Mouse (Mus musculus): Measurements from ENCODE around the gene Tacc2. TPM values are rescaled to one million over a fixed set of nuclear protein-coding genes. Genes with fewer than 3 reads are reported as not detected.

The Tacc2 gene
- polyA plus RNA-seq, 1 experiment: 80.9 TPM

DNA sequence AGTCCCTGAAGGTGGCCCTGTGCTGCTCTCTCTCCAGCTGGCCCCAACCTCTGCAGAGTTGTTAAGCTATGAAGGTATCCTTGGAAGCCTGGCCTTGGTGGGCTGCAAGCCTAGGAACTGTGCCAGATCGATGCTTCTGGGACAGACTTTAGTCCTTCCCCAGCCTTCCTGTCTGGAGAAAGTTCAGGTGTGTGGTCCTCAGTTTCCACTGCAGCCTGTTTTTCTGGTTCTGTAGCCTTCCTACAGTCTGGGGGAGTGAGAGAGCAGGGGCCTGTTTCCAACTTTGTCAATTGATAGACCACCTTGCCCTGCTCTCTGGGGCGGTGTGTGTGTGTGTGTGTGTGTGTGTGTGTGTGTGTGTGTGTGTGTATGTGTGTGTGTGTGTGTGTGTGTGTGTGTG, 114.7 kb downstream of the Tacc2 start:
- H3K36me3 ChIP-seq (ENCODE audit: control insufficient read depth, insufficient read depth, low read length, poor library complexity, severe bottlenecking): no peaks in the 10 kb centered on the region
- TF ChIP-seq EP300 (IDR thresholded peaks at IDR 0.05; ENCODE audit: insufficient read depth, low read depth, low read length): no peak
- no peak for TF ChIP-seq CTCF (IDR thresholded peaks at IDR 0.05; ENCODE audit: low read depth, low read length)
- no peak for TF ChIP-seq POLR2A (IDR thresholded peaks at IDR 0.05; ENCODE audit: insufficient read depth, low read length)

DNA sequence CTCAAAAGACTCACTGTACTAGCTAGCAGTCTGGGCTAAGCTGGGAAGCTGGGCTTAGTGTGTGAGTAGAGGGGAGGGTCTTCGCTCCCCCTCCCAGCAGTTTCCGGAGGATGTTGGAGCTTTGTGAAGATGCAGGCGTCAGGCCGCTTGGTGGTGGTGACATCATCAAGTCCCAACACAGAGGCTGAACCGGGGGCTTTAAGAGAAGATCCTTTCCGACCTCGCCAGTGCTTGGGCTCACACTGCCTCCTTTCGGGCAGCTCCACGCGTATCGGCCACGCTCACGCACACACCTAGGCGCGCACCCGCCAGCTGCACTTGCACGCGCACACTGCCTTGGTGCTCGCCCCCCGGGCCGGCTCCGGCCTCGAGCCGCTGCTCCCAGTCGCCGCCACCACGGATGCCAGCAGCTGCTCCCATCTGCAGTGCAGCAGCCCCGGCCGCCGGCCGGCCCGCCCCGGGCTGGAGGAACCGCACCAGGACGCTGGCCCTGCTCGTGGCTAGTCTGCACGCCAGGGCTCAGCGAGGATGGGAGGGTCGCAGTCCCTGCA, 115.2 kb downstream of the Tacc2 start:
- Histone ChIP-seq H3K36me3 (ENCODE audit: control insufficient read depth, insufficient read depth, low read length, poor library complexity, severe bottlenecking) (no peaks in the 10 kb centered on the region), H3K9ac (ENCODE audit: low read depth, poor library complexity, severe bottlenecking) (peak overlapping the region; percentile 79), H3K4me1 (ENCODE audit: control insufficient read depth, insufficient read depth, low read length) (peaks cover 3% of the 10 kb centered on the region), H3K4me3 (ENCODE audit: low read depth, low read length) (peak overlapping the region; percentile 78), H3K27ac (ENCODE audit: insufficient read depth, low read length) (peak overlapping the region; percentile 36), H3K9me3 (replicated peaks; ENCODE audit: control insufficient read depth, insufficient read depth, low read length, poor library complexity, severe bottlenecking) (no peaks in the 10 kb centered on the region), H3K27me3 (ENCODE audit: control insufficient read depth, insufficient read depth, low read length, poor library complexity, severe bottlenecking) (no peaks in the 10 kb centered on the region)
- TF ChIP-seq EP300 (IDR thresholded peaks at IDR 0.05; ENCODE audit: insufficient read depth, low read depth, low read length) (0 out of 2 replicates have a peak, but pooled peaks have one; percentile 44), CTCF (IDR thresholded peaks at IDR 0.05; ENCODE audit: low read depth, low read length) (no peak), POLR2A (IDR thresholded peaks at IDR 0.05; ENCODE audit: insufficient read depth, low read length) (peak; percentile 17)

More for the DNA sequence above, 114.7 kb downstream of the Tacc2 start:
- H3K4me3 ChIP-seq (ENCODE audit: low read depth, low read length): no peak overlapping the region
- H3K9ac ChIP-seq (ENCODE audit: low read depth, poor library complexity, severe bottlenecking): peak overlapping the region; percentile 79; the same call in 1 of the 2 replicates
- H3K9me3 ChIP-seq (replicated peaks; ENCODE audit: control insufficient read depth, insufficient read depth, low read length, poor library complexity, severe bottlenecking): no peaks in the 10 kb centered on the region
- H3K4me1 ChIP-seq (ENCODE audit: control insufficient read depth, insufficient read depth, low read length): peaks cover 3% of the 10 kb centered on the region
- H3K27me3 ChIP-seq (ENCODE audit: control insufficient read depth, insufficient read depth, low read length, poor library complexity, severe bottlenecking): no peaks in the 10 kb centered on the region
- peak overlapping the region; percentile 36 for H3K27ac ChIP-seq (ENCODE audit: insufficient read depth, low read length)

DNA sequence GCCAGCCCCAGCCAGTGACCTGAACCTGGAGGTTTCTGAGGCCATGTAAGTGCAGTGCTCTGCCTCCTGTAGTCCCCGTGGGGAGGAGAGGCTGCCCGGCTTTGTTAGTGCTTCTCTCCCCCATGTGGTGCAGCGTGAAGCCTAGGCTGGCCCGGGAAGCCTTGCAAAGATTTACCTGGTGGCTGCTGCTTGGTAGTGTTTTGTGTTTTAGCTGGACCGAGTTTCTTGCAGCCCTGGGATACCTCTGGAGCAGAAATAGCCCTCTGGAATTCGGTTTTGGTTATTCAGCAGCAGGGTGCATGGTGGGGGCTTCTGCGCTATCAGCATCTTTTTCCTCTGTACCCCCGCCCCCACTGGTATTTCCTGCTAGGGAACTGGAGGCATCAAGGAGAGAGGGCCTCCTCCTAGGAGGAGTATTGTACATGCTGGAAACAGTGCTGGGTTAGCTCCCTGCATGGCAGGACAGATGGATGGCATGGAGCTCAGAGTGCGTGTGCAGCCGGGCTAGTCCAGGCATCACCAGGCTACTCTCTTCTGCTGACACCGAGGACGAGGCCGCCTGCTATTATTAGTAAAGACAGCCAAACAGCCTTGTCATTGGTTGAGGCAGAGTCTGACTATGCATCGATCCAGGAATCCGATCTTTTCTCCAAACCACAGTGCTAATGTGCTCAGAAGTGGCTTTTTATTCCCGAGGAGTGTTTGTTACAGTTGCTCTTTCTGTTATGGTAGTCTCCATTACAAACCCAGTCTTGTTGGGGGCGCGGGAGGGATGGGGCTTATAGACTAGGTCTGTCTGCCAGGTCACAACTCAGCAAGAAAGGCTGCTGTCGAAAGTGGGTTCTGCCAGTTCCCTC, 115.9 kb downstream of the Tacc2 start:
- Histone ChIP-seq H3K4me3 (ENCODE audit: low read depth, low read length) (peak overlapping the region; percentile 78), H3K36me3 (ENCODE audit: control insufficient read depth, insufficient read depth, low read length, poor library complexity, severe bottlenecking) (no peaks in the 10 kb centered on the region), H3K27me3 (ENCODE audit: control insufficient read depth, insufficient read depth, low read length, poor library complexity, severe bottlenecking) (no peaks in the 10 kb centered on the region), H3K4me1 (ENCODE audit: control insufficient read depth, insufficient read depth, low read length) (peaks cover 3% of the 10 kb centered on the region), H3K27ac (ENCODE audit: insufficient read depth, low read length) (peak overlapping the region; percentile 36), H3K9me3 (replicated peaks; ENCODE audit: control insufficient read depth, insufficient read depth, low read length, poor library complexity, severe bottlenecking) (no peaks in the 10 kb centered on the region), H3K9ac (ENCODE audit: low read depth, poor library complexity, severe bottlenecking) (peak overlapping the region; percentile 79)
- no peak for TF ChIP-seq CTCF (IDR thresholded peaks at IDR 0.05; ENCODE audit: low read depth, low read length)
- TF ChIP-seq POLR2A (IDR thresholded peaks at IDR 0.05; ENCODE audit: insufficient read depth, low read length): no peak
- TF ChIP-seq EP300 (IDR thresholded peaks at IDR 0.05; ENCODE audit: insufficient read depth, low read depth, low read length): no peak

DNA sequence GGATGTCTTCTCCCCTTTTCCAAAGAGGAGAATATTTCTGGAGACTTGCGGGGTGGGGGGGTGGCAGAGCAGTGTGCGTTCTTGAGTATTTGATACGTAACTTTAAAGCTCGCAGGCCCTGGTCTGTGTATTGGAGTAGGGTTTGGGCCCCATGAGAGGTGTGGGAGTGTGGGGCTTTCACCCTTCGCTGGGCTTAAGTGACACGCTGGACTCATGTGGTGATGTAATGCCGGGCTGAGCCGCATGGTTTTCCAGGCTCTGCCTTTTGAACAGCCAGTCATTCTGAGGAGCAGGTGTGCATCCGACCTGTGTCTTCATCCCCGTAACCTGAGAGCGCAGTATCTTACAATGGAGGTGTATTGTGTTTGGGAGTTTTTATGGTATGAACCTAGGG, 116.6 kb downstream of the Tacc2 start:
- Histone ChIP-seq H3K4me3 (ENCODE audit: low read depth, low read length) (peak overlapping the region; percentile 78), H3K36me3 (ENCODE audit: control insufficient read depth, insufficient read depth, low read length, poor library complexity, severe bottlenecking) (no peaks in the 10 kb centered on the region), H3K27ac (ENCODE audit: insufficient read depth, low read length) (peak overlapping the region; percentile 22), H3K27me3 (ENCODE audit: control insufficient read depth, insufficient read depth, low read length, poor library complexity, severe bottlenecking) (no peaks in the 10 kb centered on the region), H3K9me3 (replicated peaks; ENCODE audit: control insufficient read depth, insufficient read depth, low read length, poor library complexity, severe bottlenecking) (no peaks in the 10 kb centered on the region), H3K4me1 (ENCODE audit: control insufficient read depth, insufficient read depth, low read length) (peaks cover 3% of the 10 kb centered on the region), H3K9ac (ENCODE audit: low read depth, poor library complexity, severe bottlenecking) (peak overlapping the region; percentile 79)
- no peak for TF ChIP-seq POLR2A (IDR thresholded peaks at IDR 0.05; ENCODE audit: insufficient read depth, low read length)
- TF ChIP-seq EP300 (IDR thresholded peaks at IDR 0.05; ENCODE audit: insufficient read depth, low read depth, low read length): no peak
- no peak for TF ChIP-seq CTCF (IDR thresholded peaks at IDR 0.05; ENCODE audit: low read depth, low read length)

DNA sequence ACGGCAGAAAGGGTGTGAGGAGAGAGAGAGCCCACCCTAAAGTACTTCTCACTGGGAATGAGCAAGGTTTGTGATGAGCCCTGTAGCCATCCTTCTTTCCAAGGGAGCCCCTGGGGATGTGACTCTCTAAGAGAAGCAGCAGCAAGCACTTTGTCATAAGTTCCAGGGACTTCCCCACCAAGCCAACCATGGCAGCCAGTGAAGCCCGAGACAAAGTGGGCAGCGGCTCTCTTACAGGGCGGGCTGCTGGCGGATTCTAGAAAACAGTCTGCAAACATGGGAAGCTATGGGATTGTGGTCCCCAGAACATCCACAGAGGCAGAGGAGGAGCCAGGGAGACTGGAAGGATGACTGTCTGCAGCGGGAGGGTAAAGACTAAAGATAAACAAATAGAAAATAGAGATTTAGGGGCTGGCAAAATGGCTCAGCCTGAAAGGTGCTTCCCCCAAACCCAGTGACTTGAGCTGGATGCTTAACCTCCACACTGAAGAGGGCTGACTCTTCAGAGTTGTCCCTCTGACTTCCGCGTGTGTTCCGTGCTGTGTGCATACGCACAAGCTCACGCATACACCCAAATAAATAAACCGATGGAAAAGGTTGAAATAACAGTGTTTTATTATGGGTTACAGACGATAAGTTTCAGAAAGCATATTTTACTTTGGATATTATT, 118.6 kb downstream of the Tacc2 start:
- no peaks in the 10 kb centered on the region for H3K36me3 ChIP-seq (ENCODE audit: control insufficient read depth, insufficient read depth, low read length, poor library complexity, severe bottlenecking)
- no peak for TF ChIP-seq EP300 (IDR thresholded peaks at IDR 0.05; ENCODE audit: insufficient read depth, low read depth, low read length)
- TF ChIP-seq CTCF (IDR thresholded peaks at IDR 0.05; ENCODE audit: low read depth, low read length): no peak
- no peak for TF ChIP-seq POLR2A (IDR thresholded peaks at IDR 0.05; ENCODE audit: insufficient read depth, low read length)
- H3K4me3 ChIP-seq (ENCODE audit: low read depth, low read length): no peak overlapping the region
- no peaks in the 10 kb centered on the region for H3K9me3 ChIP-seq (replicated peaks; ENCODE audit: control insufficient read depth, insufficient read depth, low read length, poor library complexity, severe bottlenecking)
- peaks cover 3% of the 10 kb centered on the region for H3K4me1 ChIP-seq (ENCODE audit: control insufficient read depth, insufficient read depth, low read length)
- no peaks in the 10 kb centered on the region for H3K27me3 ChIP-seq (ENCODE audit: control insufficient read depth, insufficient read depth, low read length, poor library complexity, severe bottlenecking)
- H3K9ac ChIP-seq (ENCODE audit: low read depth, poor library complexity, severe bottlenecking): no peak overlapping the region
- H3K27ac ChIP-seq (ENCODE audit: insufficient read depth, low read length): no peak overlapping the region

Measured in ES-Bruce4 (cell line).